Mouse (Mus musculus): ENCODE measurements around the gene Rpl26. TPM values are rescaled to one million over a fixed set of nuclear protein-coding genes. Genes with fewer than 3 reads are reported as not detected.

Gene Rpl26
- polyA plus RNA-seq (2012; rRNA removed; ENCODE audit: low replicate concordance), result 172 and 364 TPM in 2 replicates

DNA sequence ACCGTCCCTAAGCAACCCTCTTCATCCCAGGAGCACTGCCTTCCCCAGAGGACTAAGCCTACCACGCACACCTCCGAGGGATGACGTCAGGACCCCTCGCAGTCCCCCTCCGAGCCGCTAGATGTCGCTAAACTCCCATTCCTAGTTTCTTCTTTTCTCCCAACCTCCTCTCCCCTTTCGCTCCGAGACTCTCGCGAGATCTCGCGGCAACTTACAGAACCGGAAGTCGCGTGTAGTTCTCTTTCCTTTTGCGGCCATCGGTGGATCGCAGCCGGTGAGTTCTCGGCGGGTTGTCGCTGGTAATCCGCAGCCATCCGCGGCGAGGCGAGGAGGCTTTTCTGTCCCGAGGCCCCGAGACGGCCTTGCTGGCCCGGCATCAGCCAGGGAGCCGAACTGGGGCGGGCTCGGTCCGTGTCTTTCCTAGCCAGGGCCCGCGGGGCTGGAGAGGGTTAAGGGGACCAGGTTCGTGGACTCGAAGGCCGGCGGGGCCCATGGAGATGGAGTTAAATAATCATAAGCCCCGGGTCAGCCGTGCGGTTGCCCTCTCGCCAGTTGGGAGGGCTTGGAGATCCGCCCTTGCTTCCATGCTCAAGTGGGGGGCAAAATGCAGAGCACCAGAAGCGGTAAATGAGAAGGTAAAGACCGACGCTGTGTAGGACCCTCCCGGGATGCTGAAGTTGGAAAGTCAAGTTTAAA lies at the start of gene Rpl26:
Rpl26 (plus strand) TSS at position 233 of the 696 bp plus-strand sequence.

GRCm38 (mm10) chr11:68871748-68872147 lies 29.6 kb upstream of the Rpl26 start, which contains the start of gene Ndel1:
Gene Ndel1 (minus strand): TSS chr11:68871858.

GRCm38 (mm10) chr11:68888253-68888652 lies 13.1 kb upstream of the Rpl26 start, which contains the start of gene Rnf222:
Gene Rnf222 (plus strand): TSS chr11:68888553.

DNA sequence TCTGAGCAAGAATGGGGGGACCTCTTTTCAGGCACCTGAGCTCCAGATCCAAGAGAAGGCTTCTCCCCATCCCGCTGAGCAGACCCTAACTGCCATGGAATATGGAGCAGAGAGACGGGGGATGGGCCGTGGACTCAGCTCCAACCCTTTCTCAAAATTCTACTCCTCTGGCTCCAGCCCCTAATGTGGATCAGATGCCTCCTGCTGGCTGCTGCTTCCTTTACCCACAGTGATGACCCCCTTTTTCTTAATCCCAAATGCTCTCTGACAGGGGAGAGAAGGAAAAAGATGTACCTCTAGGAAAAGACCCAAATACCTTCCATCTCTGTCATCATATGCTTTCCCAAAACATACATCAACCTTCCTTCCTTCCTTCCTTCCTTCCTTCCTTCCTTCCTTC lies 25.6 kb downstream of the Rpl26 start, which contains the start of gene Odf4:
Odf4 (minus strand) TSS at position 101 of the 400 bp plus-strand sequence.

Other genes starting within 250 kb of the Rpl26 start
- 1.9 and 3.6 TPM in 2 replicates for gene Myh10, start 210.0 kb upstream of the Rpl26 start, polyA plus RNA-seq (2012; rRNA removed; ENCODE audit: low replicate concordance)
- gene Ndel1, start 29.7 kb upstream of the Rpl26 start, polyA plus RNA-seq (2012; rRNA removed; ENCODE audit: low replicate concordance), result 35.5 and 94.6 TPM in 2 replicates
- not detected in 2 replicates for gene Rnf222, start 13.0 kb upstream of the Rpl26 start, polyA plus RNA-seq (2012; rRNA removed; ENCODE audit: low replicate concordance)
- gene Odf4, start 25.5 kb downstream of the Rpl26 start, polyA plus RNA-seq (2012; rRNA removed; ENCODE audit: low replicate concordance), result not detected in 2 replicates
- gene Arhgef15, start 55.9 kb downstream of the Rpl26 start, polyA plus RNA-seq (2012; rRNA removed; ENCODE audit: low replicate concordance), result 16.9 and 18.8 TPM in 2 replicates
- gene Slc25a35, start 66.5 kb downstream of the Rpl26 start, polyA plus RNA-seq (2012; rRNA removed; ENCODE audit: low replicate concordance), result 17.1 and 22.0 TPM in 2 replicates
- 29.7 and 31.1 TPM in 2 replicates for gene Rangrf, start 73.6 kb downstream of the Rpl26 start, polyA plus RNA-seq (2012; rRNA removed; ENCODE audit: low replicate concordance)
- 6.7 and 7.2 TPM in 2 replicates for gene Pfas, start 106.9 kb downstream of the Rpl26 start, polyA plus RNA-seq (2012; rRNA removed; ENCODE audit: low replicate concordance)
- 23.0 and 25.0 TPM in 2 replicates for gene Ctc1, start 114.3 kb downstream of the Rpl26 start, polyA plus RNA-seq (2012; rRNA removed; ENCODE audit: low replicate concordance)
- gene Aurkb, start 144.1 kb downstream of the Rpl26 start, polyA plus RNA-seq (2012; rRNA removed; ENCODE audit: low replicate concordance), result 27.8 and 56.2 TPM in 2 replicates
- 12.4 and 36.7 TPM in 2 replicates for gene Borcs6, start 158.1 kb downstream of the Rpl26 start, polyA plus RNA-seq (2012; rRNA removed; ENCODE audit: low replicate concordance)
- gene Tmem107, start 169.2 kb downstream of the Rpl26 start, polyA plus RNA-seq (2012; rRNA removed; ENCODE audit: low replicate concordance), result 15.0 and 29.3 TPM in 2 replicates
- 84.0 and 93.4 TPM in 2 replicates for gene Vamp2, start 186.9 kb downstream of the Rpl26 start, polyA plus RNA-seq (2012; rRNA removed; ENCODE audit: low replicate concordance)
- gene Per1, start 193.6 kb downstream of the Rpl26 start, polyA plus RNA-seq (2012; rRNA removed; ENCODE audit: low replicate concordance), result 12.0 and 17.6 TPM in 2 replicates
- 1.7 and 2.1 TPM in 2 replicates for gene Hes7, start 218.8 kb downstream of the Rpl26 start, polyA plus RNA-seq (2012; rRNA removed; ENCODE audit: low replicate concordance)
- gene 9130213A22Rik, start 221.0 kb downstream of the Rpl26 start, polyA plus RNA-seq (2012; rRNA removed; ENCODE audit: low replicate concordance), result 0.11 and 0.43 TPM in 2 replicates
- 0.20 and 0.79 TPM in 2 replicates for gene Aloxe3, start 224.3 kb downstream of the Rpl26 start, polyA plus RNA-seq (2012; rRNA removed; ENCODE audit: low replicate concordance)

Data from duodenum, adult 2 months (tissue).